Mouse (Mus musculus) CH12.LX (cell line): ENCODE results near the gene Ndufa12.

Source experiments
- CTCF ChIP-seq, 2 experiments: IDR thresholded peaks in 1 of 2; conservative IDR thresholded peaks in 1 of 2; 2 replicates each; pipeline ENCODE4 v1.5.1; 2011 to 2012; ENCODE audit warnings: low read depth in 2 of 2, low read length in 2 of 2, improper control_type of control experiment in 1 of 2, inconsistent platforms in 1 of 2, mild to moderate bottlenecking in 1 of 2, moderate library complexity in 1 of 2
- E2F4 ChIP-seq: IDR thresholded peaks from 2 replicates; pipeline ENCODE4 v1.6.1; 2011; ENCODE audit warnings: low read depth, low read length, improper control_type of control experiment; ENCODE audit not compliant: insufficient replicate concordance
- EP300 ChIP-seq: IDR thresholded peaks from 2 replicates; pipeline ENCODE4 v1.6.1; 2011; ENCODE audit warnings: low read length, improper control_type of control experiment
- MAZ ChIP-seq: IDR thresholded peaks from 2 replicates; pipeline ENCODE4 v1.6.1; 2012; ENCODE audit warnings: low read depth, mild to moderate bottlenecking, inconsistent platforms, low read length, improper control_type of control experiment, moderate library complexity
- POLR2A ChIP-seq: IDR thresholded peaks from 2 replicates; pipeline ENCODE4 v1.6.1; 2011; ENCODE audit warnings: low read depth, mild to moderate bottlenecking, improper control_type of control experiment, low read length
- SIN3A ChIP-seq: IDR thresholded peaks from 2 replicates; pipeline ENCODE4 v1.6.1; 2012; ENCODE audit warnings: low read length, improper control_type of control experiment, inconsistent platforms

DNA sequence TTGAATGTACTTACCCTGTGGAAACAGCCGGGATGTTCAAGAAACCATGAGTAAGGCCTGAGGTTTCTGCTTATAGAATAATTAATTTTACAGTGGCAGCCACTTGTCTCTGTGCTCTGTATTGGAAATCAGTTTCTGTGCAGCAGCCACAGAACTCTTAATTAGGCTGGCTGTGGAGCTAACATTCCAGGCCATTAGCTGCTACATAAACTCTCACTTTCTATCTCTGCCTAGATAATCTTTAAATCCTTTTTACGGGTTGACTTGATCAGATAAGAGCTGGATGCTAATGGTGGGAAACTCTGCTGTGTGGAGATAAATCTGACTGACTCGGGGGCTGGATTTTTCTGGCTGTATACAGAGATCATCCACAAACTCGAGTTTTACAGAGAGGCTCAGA, 15.3 kb upstream of the Ndufa12 start:
- TF ChIP-seq EP300 (no peak), CTCF (conservative IDR thresholded peaks at IDR 0.05 in 1 of 2, IDR thresholded peaks at IDR 0.05 in 1 of 2; ENCODE audit: low read depth in 2 of 2, low read length in 2 of 2) (no peak), SIN3A (no peak), MAZ (no peak), POLR2A (no peak), E2F4 (no peak)
